Mouse (Mus musculus) telencephalon, adult 2 months (tissue): Measurements from ENCODE around the gene Abcd3.
A peak's percentile ranks its signal among the peaks of the same experiment; 100 is the strongest.

ENCODE experiments used
- DNase-seq: peaks from one replicate; pipeline ENCODE4 v3.0.0-alpha.2; 2011; ENCODE audit warnings: low read depth, low spot score

Abcd3 gene

DNA sequence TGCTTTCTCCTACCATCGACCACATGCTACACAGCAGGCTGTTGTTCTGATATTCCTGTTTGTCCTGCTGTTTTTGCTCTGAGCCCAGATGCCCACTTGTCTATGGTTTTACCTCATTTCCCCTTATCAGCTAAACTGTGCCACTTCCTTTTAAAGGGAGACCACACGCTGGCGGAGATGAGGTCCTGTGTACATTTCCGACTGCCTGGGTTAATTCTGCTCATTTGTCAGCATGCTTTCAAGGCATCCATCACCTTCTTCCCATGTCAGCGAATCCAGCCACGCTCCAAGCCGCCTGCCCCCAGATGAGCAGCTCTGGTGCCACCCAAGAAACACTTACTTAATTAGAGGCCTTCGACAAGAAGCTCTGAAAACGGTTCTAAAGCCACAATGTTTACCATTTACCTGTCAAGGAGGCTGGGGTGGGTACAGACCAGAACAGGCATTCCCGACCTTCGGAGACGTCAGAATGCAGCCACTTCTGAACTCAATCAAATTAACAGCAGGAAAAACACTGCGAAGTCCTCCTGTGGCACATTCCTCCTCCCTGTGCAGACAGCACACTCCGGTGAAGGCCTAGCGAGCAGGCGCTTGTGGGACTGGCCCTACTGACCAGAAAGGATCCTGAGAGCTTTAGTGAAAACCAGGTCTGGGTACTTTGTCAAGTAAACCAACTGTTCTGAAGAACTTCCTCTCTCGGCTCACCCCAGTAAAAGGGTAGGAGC, 75.5 kb downstream of the Abcd3 start:
- no peak for DNase-seq

DNA sequence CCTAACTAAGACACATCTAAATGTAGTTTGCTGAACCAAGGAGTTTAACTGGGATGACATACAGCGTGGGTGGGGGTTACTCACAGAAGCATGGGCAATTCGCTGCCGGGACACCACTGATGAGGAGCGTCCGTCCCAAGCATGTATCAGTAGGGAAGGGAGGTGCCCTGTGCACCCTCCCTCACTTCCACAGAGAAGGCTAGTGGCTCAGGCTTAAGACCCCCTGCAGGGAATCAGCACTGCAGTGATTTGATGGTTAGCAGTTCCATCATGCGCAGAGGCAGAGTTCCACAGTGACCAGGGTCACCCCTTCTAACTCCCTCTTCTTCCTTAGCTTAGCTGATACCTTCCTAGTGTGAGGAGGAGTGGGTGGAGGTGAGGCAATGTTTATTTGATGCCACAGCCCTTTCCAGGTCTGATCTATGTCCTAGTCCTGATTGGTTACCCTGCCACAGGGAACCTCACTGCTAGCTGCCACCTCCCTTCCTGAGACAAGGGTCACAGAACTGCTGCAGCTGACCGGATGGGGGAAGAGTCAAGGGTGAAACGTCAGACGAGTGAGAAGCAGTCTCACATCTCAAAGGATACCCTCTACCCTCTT, 76.3 kb downstream of the Abcd3 start:
- DNase-seq = no peak

DNA sequence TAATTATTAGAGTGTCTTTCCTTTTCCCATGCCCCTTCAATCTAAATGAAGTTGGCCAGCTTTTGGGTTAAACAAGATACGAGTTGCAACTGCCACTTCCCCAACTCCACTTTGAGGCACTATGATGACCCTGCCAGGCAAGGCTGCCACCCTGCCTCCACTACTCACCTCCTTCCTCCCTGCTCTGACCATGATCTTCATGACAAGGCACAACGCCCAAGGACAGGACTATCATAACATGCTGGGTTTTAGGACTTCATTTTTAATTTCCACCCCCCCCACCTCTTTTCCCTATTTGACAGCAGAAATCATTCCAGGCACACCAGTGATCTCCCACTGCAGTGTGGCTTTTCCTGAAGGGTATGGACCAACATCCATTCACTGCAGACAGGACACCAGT, 77.2 kb downstream of the Abcd3 start:
- no peak for DNase-seq

DNA sequence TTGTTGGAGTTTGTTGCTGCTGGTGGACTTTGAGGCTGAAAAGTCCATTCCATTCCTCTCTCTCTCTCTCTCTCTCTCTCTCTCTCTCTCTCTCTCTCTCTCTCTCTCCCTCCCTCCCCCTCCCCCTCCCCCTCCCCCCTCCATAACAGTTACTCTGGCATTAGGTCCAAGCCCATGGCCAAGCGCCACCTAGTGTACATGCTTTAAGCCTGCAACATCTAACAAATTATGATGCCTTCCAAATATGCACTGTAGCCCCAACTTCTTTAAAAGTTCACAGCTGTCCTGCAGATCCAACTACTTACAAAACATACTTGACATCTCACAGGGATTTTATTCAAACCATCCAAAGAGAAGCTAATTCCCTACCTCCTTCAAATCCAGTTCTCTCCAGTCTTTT, 77.6 kb downstream of the Abcd3 start:
- no peak for DNase-seq

DNA sequence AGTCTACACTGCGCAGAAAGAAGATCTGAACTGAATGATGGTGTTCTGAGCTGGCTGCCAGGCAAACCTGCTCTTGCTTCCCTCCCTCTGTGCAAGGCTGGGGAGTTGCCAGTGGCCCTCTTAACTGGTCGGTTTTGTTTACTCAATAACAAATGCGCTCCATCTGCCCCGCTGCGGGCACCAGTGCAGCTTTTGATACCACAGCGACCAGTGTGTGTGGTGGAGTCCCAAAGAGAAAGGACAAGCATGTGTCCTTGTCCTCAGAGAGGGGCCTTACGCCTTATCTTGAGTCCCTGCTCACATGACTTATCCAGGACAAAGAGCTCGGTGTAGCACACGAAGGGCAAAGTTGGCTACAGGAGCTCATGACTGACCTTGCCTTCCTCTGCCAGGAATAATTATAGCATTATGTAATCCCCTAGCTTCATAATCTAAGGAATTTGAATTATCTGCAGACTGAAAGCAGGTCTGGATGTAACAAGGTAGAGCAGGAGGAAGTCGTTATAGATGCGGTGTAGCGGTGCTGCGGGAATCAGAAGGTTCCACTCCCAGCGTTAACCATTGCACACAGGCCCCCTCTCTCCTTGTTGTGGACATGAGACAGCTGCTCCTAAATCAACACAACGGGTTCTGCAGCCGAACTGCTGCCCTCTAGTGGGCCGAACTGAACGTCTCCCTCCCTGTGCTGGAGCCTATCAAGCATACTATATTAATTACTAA, 78.9 kb downstream of the Abcd3 start:
- peak; percentile 61 for DNase-seq

DNA sequence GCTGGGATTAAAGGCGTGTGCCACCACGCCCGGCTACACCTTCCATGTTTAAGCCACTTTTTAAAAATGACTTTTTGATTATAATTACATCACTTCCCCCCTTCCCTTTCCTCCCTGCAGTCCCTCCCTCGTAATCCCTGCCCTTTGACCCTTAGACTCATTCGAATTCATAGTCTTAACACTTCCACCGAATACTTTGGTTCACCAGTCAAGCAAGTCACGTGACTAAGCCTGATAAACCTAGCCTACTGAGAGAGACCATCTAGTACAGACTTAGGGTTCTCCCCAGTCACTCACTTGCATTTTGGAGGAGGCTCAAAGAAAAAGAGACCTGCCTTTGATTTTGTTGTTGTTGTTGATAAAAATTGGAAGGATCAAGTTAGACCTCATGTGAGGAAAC, 79.6 kb downstream of the Abcd3 start:
- DNase-seq = no peak

DNA sequence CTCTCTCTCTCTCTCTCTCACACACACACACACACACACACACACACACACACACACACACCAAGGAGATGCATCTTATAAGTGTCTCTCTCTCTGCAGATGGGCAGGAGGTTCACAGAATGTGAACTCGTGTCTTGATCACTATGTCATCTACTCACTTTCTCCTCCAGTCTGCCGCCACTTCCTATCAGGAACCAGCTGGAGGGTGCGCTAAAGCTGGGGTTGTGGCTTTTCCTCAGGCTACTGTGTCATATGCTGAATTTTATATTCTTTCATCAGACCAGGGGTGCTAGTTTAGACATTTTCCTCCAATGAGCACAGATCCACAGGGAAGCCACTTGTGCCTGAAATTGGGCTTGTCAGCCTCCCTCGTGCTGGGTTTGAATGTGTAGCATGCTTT, 85.4 kb downstream of the Abcd3 start:
- DNase-seq = no peak

DNA sequence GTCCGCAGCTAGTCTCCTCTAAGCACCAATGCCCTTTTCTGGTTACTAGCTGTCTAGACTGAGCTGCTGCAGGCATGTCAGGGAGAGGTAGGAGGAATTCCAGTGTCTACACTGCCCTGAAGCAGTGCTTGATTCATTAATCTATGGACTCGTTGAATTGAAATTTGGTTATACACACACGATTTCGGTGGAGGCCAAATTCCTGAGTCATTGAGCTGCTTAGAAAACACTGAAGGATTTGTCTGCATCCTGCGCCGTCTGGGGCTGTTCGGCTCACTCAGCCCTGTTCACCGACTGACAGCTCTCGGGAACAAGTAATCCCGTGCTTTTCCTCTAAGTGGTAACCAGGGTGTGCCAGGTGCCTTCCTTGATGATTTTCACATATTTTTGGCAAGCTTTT, 89.5 kb downstream of the Abcd3 start:
- no peak for DNase-seq

DNA sequence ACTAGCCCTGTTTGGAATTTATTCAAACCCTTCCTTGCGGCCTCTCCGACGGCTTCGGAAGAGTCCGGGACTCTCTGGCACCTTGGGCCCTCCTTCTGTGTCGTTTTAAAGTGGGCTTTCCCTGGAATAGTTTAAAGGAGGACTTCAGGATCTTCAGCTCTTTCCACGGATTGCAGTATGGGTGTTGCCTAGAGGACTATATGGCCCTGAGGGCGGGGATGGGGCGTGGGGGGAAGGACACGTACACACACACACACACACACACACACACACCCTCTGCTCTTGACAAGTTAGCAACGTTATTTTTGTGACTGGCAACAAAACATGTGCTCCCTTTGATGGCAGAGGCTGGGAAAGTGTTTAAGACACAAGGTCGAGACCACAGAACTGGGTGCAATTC, 90.5 kb downstream of the Abcd3 start:
- DNase-seq = no peak

DNA sequence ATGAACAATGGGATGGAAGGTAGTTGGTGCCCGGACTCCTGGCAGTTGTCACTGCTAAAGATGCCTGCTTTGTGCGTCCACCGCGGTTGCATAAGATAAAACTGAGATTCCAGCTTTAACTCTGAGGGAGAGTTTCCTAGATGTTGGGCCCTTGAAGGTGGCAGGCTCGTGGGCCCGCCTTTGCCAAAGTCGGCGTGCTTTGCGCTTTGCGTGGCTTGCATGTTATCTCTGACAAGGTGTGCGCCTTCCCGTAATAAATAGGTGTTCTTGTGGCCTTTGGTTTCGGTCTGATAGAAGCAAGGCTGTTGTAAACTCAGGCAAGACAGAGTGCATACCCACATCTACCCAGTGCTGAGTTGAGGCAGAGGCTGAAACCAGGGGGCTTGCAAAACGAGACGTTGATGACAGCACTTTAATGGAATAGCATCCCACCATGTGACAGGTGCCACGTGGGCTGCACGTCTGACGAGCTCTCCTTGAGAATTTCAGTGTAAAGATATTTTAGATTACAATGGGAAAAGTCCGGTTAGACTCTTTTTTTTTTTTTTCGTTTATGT, 91.1 kb downstream of the Abcd3 start:
- no peak for DNase-seq

DNA sequence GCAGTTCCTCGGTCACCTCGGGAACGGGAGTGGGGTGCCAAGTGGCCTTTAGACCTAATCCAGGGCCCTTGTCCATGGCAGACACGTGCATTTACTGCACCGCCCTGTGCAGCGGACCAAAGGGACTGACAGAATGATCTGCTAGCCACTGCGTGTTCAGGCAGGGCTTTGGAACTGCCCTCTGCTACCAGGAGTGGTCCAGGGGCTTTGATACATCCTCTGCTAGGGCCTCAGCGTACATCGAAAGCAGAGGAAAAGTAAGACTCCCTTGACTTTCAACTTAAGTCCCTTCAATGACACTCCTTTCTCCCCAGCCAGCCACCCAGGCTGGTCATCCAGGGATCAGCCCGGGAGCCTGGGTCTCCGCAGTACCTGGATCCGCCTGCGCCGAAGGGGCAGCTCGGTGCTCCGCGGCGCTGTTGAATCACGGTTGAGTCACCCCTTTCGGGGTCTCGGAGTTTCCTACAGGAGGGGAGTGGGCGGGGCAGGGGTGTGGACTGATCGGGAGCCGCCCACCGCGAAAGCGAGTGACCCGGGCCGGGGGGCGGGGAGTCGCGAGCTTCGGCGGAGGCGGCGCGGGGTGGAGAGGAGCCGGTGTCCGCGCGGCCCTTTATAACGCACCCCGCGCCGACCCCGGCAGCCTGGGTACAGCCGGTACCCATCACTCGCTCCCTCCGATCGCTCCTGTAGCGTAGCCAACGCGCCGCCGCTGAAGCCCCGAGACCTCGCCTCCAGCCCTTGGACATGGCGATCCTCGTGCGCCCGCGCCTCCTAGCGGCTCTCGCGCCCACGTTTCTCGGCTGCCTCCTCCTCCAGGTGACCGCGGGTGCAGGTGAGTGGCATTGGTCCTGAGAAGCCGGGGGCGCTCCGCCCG, 91.9 kb downstream of the Abcd3 start, which contains the start of gene F3:
F3 (plus strand) TSS at position 567 of the 874 bp plus-strand sequence.
- DNase-seq = no peak

DNA sequence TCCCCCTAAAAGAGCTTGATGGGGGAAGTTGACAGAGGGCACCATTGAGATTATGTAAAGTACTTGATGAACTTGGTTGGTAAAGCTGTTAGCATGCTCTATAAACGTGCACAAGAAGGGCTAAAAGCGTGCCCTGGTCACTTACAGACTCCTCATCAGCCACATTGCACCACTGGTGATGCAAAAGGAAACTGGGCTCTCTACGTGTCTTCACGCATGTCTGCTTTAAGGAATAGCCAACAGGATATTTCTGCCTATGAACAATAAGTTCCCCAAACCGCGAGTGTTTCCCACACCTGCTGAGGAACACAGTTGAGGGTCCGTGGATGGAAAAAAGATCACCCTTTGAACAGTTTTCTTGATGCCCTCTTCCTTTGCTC, 93.4 kb downstream of the Abcd3 start:
- DNase-seq = no peak

DNA sequence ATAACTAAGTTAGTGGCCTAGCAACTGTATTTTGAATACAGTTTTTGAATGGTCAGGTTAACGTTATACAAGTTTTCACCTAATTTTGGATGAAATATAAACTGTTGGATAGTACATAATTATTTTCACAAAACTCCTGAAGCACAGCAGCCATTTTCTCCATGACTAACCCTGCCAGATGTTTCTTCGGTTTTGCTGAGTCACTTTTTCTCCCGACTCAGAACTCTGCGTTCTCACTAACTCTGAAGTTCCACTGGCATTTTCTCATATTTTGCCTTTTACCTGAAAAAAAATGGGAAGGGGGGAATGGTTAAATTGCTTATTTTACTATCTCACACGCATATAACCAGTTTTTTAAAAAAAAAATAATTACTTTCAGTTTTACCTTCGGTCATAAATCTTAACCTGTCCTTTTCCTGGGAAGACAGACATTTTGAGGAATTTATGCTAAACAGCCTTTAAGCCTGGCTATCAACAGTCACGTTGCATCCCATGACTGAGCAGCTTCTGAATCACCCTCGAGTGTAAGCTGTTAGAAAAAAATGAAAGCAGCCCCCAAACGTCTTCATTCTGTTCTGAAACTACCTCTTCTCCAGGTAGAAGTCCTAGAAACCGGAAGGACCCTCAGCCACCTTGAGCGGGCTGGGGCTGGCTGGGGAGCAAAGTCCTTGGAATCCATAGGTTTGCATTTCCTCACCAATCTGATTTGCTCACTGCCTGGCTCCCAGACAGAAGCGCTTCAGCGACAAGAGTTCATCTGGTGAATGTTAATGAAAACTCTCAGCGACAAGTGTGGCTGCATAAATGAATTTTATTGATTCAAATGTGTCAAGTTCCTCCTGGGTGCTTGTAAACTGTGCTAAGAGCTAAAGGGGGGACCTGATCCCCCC, 94.1 kb downstream of the Abcd3 start:
- no peak for DNase-seq

DNA sequence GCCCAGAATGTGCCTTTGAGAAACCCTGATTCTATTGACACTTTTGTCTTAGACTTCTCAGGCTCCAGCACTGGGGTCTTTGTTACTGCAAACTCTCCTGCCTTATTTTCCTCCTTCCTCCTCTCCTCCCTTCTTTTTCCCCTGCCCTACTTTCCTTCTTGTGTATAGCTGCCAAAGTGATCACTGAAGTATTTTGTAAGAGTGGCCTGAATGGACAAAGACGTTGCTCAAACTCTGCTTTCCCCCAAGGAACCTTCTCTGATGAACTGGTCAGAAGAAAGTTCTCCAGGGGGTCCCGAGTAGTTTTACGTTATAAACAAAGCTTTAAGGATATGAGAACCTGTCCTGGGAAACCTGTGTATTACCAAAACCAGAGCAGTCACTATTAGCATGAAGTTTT, 95.4 kb downstream of the Abcd3 start:
- DNase-seq = no peak

DNA sequence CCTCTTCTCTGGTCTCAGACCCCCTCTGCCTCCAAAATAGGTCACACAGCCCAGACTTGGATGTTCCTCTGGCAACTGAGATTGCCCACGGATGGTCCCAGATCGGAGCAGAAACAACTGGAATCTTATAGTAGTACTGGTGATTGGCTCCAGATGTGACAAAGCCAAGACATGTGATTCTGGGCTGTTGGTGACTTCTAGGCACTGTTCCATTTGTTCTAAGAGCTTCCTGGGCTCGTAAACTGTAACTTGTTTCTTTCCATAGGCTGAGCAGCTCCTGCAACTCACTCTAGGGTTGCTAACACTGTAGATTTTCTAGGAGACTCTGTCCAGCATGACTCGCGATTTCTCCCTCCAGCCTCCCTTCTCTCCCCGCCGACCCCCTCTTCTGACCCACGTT, 96.4 kb downstream of the Abcd3 start:
- no peak for DNase-seq

DNA sequence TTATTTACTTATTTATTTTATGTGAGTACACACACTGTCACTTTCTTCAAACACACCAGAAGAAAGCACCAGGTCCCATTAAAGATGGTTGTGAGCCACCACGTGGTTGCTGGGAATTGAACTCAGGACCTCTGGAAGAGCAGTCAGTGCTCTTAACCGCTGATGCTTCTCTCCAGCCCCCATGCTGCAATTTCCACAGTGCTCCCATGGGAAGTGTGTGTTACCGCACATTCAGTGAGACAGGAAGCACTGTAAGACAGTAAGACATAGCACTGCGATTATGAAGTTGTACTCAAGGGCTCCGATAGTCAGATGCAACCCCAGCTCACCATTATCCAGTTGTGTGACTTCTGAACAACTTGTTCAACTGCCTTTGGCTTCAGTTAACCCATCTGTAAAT, 98.6 kb downstream of the Abcd3 start:
- DNase-seq = no peak

DNA sequence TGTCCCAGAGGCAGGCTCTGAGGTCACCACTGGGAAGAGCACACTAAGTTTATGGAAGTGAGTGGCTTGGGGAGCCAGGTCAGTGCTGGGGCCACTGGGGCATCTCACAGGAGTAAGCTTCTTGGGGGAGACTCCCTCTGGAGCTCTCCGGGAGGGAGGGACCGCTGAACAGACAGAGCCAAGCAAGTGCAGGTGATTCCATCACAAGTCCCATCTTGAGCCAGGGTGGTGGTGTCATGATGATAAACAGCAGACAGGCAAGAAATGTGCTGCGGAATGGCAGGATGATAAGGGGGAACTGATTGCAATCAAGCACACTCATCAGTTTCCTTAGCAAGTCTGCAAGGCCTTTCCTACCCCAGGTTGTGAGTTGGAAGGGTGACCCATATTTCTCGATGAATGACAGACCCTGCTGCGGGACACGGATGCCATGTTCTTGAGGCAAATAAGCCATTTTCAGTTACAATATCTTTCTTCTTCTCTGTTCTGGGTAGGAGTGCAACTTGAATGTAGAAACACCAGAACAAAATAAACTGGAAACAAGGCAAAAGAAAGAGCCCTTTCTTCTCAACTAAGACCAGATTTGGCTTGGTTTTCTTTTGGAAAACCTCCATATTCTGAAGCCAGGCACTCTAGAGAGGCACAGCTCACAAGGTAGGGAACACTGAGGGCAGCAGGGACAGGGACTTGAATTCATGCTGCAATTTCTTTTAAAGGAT, 99.2 kb downstream of the Abcd3 start:
- DNase-seq = no peak

DNA sequence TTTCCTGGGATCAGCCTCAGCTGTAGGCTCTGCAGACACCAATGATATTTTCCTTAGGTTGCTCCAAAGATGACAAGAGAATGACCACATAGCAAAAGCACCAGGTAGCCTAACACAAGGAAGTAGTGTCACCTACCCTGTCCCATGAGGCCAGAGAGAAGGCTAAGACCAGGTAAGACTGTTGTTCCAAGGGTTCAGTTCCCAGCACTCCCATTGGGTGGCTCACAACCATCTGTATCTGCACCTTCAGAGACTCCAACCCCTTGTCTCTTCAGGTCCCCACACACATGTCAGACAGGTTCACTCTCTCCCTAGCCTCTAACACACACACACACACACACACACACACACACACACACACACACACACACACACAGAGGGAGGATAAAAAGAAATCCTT, 99.8 kb downstream of the Abcd3 start:
- DNase-seq = no peak

DNA sequence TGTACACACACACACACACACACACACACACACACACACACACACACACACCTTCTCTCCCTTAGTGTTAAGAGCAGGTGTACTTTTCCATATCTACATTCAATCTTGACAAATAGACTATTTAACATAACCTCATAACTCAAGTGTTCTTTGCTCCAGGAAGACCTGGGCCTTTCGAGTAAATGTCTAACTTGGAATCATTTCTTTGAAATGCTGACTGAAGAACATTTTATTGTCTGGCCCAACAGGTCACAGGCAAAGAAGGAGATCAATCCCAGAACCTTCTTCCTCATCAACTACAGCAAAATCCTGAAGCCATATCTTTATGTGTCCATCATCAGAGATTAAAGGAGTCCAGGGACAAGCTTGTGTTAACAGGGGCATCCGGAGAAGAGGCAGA, 100.6 kb downstream of the Abcd3 start:
- no peak for DNase-seq

DNA sequence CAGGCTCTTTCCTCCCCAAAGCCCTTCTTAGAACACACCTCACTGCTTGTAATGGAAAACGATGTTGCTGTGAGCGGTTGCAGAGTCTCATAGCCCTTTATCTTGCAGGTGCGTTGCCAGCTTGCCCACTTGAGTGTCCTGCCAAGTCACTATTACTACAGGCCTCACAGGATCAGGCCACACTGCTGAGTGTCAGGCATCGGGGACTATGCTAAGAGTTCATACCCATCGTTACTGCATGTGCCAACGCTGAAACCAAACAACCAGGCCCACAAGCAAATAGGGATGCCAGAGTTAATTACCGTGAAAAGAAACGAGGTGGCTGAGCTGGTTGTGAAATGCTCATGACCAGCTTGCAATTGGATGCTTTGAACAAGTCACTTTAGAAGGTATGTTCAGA, 101.3 kb downstream of the Abcd3 start:
- no peak for DNase-seq
